Mouse (Mus musculus) gastrocnemius, adult 8-10 months (tissue): ENCODE data around the gene Tnks2. TPM values are rescaled to one million over a fixed set of nuclear protein-coding genes. Genes with fewer than 3 reads are reported as not detected.
A peak's percentile ranks its signal among the peaks of the same experiment; 100 is the strongest.
"Not testable (repeated sequence)": the region's sequence is repeated elsewhere in the genome, so short reads cannot be mapped to it uniquely, and the experiment has no call there.

Source experiments
- DNase-seq, 2 experiments: peaks; one replicate each; pipeline ENCODE4 v3.0.0; 2022; ENCODE audit warnings: low spot score in 2 of 2
- total RNA-seq, 4 experiments: library from RNA; stranded (reverse); gene quantifications; 2 replicates each; pipeline ENCODE4 v1.2.4; 2022

Tnks2 gene
- 100 to 1,000 TPM; 100 to 133 (median 108) TPM for total RNA-seq

DNA sequence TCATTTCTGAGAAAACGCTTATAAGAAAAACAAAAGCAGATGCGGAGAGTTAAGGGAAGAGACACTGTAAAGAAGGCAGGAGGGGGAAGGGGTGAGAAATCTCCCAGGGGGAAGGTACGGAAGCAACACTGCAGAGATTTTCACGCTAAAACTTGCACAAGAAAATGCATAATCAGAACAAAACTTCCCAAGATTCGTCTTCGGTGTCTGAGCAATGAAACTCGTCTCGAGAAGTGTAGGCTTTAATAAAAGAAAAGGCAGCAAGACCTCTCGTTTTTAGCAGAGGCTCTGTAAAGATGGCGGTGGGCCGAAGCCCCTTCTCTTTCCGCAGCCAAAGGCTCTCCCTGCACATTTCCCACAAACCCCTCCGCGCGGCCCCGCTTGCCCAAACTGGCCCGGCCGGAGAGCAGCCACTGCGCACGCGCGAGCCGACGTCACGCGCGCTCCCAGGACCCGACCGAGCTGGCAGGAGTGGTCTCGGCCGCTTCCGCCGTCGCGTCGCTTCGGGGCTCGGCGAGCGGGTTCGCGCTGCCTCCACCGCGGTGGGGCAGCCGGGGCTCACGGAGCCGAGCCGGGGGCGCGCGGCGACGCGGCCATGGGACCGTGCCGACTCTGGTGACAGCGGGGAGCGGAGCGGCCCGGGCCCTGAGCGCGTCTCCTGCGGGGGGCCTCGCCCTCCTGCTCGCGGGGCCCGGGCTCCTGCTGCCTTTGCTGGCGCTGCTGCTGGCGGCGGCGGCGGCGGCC is at the start of gene Tnks2:
TSS of gene Tnks2 (plus strand) at position 445 of the 744 bp plus-strand sequence.
- peak; percentile 92 to 97 for DNase-seq

- peak in 1 of 2 experiments; percentile 28 for DNase-seq
These were observed 43.9 kb upstream of the Tnks2 start for GRCm38 (mm10) chr19:36789873-36790733.

DNA sequence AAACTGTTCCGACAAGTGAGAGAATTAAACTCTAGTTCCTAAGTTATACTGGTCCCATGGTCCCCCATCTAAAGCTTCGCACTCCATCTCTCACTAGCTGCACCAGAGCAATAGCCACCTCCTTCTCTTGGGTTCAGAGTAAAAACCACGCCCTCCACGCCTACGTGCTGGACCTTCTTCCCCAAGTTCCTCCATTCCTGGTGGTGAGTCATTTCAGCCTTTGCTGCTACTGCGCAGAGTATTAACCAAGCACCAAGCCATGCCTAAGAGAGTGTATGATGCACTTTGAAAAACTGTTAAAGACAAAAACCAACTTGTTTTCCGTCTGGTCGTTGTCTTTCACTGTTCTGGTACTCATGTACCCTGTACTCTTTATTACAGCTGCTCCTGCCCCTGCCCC is 41.4 kb upstream of the Tnks2 start:
- DNase-seq, result no peak

DNA sequence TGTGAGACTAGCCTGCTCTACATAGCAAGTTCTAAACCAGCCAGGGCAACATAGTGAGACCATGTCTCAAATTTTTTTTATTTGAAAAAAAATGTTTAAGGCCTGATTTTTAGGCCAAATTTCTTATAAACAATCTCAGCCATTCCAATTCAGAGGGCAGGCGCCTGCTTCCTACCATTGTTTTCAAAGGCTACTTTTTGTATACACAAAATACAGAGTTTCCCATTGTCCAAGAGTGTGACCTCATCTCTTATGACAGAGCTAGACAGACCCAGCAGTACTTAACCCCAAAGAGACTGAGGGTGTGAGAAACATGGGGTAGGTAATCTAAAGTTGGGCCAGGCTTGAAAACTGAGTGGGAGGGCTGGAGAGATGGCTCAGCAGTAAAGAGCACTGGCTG is 40.6 kb upstream of the Tnks2 start:
- DNase-seq, result no peak

- no peak for DNase-seq
These were observed 40.0 kb upstream of the Tnks2 start for GRCm38 (mm10) chr19:36794008-36794407.

DNA sequence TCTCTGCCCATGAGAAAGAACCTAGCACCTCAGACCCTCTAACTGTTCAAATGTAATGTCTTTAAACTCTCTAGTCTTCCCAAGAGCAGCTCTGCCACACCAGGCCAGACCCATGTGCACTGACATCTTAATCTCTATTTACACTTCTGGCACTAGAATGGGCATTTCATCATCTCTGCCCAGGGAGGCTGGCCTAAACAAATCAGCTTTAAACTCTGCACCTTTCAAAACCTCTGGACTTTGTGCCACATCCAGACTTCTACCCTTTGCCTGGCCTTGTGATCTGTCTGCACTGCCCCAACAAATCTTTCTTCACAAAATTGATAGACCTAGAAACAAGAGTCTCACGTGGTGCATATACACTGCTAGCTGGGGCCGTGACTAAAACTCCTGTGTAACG is 38.8 kb upstream of the Tnks2 start:
- no peak for DNase-seq

- DNase-seq, result no peak
These were observed 37.1 kb upstream of the Tnks2 start for GRCm38 (mm10) chr19:36796931-36797330.

- DNase-seq, result no peak
These were observed 33.7 kb upstream of the Tnks2 start for GRCm38 (mm10) chr19:36800288-36800687.

- no peak for DNase-seq
These were observed 32.0 kb upstream of the Tnks2 start for GRCm38 (mm10) chr19:36801856-36802641.

DNA sequence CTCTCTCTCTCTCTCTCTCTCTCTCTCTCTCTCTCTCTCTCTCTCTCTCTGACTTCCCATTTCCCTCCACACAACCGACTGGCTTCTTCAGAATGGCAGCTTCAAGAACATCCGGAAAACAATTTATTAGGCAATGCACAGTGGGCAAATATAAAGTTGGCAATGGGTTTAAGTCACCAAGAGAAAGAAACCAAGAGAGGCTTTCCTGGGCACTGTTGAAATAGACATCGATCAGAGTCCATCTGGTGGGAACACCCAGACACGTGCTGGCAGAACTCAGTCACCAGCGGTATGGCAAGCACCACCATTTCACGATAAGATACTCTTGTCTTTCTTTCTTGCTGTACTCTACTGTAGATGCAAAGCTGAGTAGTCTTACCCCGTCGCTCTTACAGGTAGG is 30.6 kb upstream of the Tnks2 start:
- DNase-seq, result no peak

DNA sequence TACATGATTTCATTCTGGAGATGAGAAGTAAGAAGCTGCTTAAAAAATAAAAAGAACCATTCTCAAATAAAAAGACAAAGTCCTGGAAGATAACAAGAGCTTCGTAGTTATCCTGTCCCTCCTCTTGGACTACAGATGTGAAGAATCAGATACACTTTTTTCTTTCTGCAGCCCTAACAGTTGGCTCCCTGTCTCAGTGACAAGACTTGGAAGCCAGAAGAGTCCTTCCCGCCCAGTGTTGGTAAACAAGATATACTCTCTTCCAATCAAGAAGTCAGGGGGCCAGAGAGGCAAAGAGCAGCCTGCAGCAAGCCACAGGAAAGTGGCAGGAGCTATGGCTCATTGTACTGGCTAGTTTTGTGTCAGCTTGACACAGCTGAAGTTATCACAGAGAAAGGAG is 27.2 kb upstream of the Tnks2 start:
- DNase-seq, result no peak

DNA sequence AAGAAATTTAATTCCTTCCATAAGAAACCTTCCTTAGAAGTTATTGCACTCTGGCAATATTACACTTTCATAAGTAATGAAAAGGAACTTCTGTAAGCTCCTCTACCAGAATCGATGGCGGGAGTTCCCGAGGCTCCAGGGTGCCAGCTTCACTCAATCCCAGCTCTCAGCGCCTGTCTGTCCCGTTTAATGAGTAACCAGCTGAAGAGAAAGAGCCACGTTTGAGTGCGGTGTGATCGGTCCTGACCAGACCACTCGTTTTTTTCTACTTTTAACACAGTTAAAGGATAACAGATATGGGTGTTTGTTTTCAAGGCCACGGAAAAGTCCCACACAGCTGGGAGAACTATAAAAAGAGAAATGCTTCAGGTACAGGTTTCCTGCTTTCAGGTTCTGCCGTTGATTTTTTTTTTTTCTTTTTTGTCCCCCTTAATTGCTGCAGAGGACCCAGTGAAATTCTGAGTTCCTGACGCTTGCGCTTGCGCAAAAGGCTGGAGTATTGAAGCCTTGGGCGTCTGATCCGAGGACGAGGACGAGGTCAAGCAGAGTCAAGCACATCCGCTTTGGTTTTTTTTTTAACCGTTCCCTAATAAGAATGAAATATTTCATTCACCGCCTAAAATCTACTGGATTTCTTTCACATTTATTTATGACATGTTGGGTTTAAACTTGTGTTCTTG is 25.5 kb upstream of the Tnks2 start:
- no peak for DNase-seq

DNA sequence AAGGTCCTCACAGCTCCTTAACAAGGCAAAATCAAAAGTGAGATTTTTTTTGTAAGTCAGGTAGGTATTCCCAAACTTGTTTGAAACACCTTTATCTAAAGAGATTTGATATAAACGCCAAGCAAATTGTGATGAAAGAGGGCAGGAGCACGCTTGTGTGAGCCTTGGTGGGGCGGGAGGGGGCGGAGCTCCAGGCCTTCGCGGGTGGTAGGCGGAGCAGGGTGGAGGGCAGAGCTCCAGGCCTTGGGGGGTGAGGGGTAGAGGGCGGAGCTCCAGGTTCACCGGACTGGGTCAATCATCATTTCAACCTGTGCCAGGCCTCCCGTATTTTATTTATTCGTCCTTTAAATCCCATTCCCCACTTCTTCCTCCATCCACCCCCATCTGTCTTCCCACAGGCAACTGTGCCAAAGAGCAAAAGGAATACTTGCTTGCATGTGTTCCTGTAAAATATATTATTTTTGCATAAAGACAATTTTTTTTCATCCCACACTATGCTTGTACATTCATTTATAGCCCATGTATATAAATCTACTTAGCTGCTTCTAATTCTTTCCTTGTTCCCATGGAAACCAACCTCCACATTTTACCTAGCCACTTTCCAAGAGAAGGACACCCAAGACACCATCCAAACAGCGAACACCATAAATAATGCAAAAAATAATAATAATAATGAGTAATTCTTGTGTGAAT is 24.4 kb upstream of the Tnks2 start:
- no peak for DNase-seq

DNA sequence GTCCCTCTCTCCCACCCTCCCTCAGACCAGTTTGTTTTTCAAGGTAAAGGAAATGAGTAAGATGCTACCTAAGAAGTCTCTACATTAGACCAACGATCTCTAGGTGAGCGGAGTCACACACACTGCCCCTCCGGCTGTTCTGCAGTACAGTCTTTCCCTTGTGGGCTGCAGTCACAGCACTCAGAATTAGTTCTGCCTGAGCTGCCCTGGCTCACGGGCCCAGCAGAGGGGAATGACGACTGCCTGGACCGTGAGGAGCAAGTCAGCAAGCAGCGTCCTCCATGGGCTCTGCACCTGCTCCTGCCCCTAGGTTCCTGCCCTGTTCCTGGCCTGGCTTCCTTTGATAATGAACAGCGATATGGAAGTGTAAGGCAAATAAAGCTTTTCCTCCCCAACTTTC is 22.0 kb upstream of the Tnks2 start:
- DNase-seq, result no peak

DNA sequence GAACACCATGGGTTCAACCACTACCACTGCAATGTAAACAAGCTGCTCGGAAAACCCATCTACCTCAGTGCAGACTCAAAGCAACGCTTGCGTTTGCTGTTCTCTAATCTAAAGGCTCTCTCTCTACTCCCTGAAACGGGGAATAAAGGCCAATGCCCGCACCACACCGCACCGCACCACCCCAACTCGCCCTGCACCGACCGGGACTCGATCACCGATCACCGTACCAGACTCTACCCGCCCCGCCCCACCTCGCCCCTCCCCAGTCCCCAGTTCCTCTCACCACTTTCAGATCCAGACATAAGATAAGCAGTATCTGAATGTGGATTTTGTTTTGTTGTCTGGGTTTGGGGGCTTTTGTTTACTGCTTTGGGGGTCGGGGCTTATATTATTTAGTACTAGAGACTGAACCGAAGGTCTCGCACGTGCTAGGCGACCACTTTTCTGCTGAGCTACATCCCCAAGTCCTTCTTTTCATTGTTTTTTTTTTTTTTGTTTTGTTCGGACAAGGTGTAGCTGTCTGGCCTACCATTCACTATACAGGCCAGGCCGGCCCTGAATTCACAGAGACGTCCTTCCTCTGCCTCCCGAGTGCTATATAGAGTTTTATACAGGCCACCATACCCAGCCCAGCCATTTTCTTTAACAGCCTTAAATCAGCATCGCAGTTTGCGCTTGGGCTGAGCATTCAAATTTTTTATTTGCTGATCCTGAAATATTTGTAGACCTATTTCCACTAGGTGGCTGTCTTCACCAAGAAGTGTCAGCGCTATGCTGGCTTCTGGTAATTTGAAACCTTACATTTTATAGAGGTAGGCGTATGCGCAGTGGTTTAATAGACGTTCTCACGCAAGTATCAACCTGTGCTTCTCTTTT is 18.4 kb upstream of the Tnks2 start:
- DNase-seq, result no peak

GRCm38 (mm10) chr19:36818141-36818885 is 15.7 kb upstream of the Tnks2 start:
- no peak for DNase-seq

GRCm38 (mm10) chr19:36819199-36819598 is 14.8 kb upstream of the Tnks2 start:
- DNase-seq, result no peak

DNA sequence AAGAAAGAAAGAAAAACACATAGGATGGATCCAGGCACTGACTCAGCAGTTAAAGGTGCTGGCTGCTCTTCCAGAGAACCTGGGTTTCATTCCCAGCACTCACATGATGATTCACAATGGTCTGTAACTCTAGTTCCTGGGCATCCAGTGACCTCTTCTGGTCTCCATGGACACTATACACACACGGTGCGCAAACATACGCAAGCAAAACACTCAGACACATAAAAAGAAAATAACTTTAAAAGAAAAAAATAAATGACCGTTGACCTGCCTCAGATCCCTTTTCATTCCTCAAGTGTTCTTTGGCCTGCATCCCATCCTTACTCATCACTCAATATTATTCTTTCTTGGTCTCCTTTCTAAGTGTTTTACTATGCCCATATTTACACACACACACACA is 13.6 kb upstream of the Tnks2 start:
- no peak for DNase-seq

GRCm38 (mm10) chr19:36821301-36821700 is 12.7 kb upstream of the Tnks2 start:
- DNase-seq, result not testable (repeated sequence)
